In genomic region chr3:51230146-51230835, GRCm38 (mm10) we compare ENCODE assay signal across 14 mouse cellular contexts. TPM values are rescaled to one million over a fixed set of nuclear protein-coding genes. Genes with fewer than 3 reads are reported as not detected.
DNase-seq lines count a peak whose midpoint lies in the region; ATAC-seq and TF ChIP-seq lines count a peak whose summit lies in the region.
"Had no signal": no experiment of that assay in that cellular context is flagged by ENCODE, and none has a peak within 500 bp of the region (broad histone marks: within the 10 kb centered on the region; RNA-seq: fewer than 3 reads in every experiment).

No protein-coding gene starts in this region.

- H3K27ac ChIP-seq in heart, embryonic 13.5 days (replicated peaks): peak overlapping the region; percentile 56
- H3K27ac ChIP-seq in brown adipose tissue, adult 24 weeks (replicated peaks; ENCODE audit: low read depth, low read length): 0 out of 2 replicates have a peak overlapping the region, but pooled peaks have one; percentile 4
- H3K27ac ChIP-seq in liver, adult 2 months (replicated peaks; ENCODE audit: insufficient read depth, low read depth, low read length): peak overlapping the region; percentile 69
- H3K27ac ChIP-seq in small intestine, adult 2 months (ENCODE audit: insufficient read depth, low read depth, low read length): 0 out of 2 replicates have a peak overlapping the region, but pooled peaks have one; percentile 19
- no peak overlapping the region for H3K27ac ChIP-seq in hindbrain, embryonic 12.5 days
- H3K27ac ChIP-seq: limb, embryonic 13.5 days had no signal

- DNase-seq in heart, adult 11 months: no peak
- DNase-seq in liver, adult 2 months (ENCODE audit: extremely low read depth, low read depth, low spot score): no peak
- DNase-seq in kidney, postnatal 25 days: no peak
- DNase-seq in thymus, postnatal 36 days: no peak
- DNase-seq: adrenal gland, adult 2 months; cerebellum, adult 18-20 months; kidney, adult 8-10 months had no signal

- H3K9me3 ChIP-seq in heart, embryonic 13.5 days: no peaks in the 10 kb centered on the region
- H3K9me3 ChIP-seq in hindbrain, embryonic 12.5 days (replicated peaks): no peaks in the 10 kb centered on the region
- H3K9me3 ChIP-seq: hindbrain, embryonic 10.5 days; limb, embryonic 13.5 days had no signal

- H3K36me3 ChIP-seq in heart, embryonic 13.5 days: no peaks in the 10 kb centered on the region
- H3K36me3 ChIP-seq in liver, adult 2 months (ENCODE audit: control insufficient read depth, insufficient read depth, low read length): no peaks in the 10 kb centered on the region
- H3K36me3 ChIP-seq in small intestine, adult 2 months (ENCODE audit: control insufficient read depth, insufficient read depth, low read length): 0 out of 2 replicates have a peak, but pooled peaks cover 4% of the 10 kb centered on the region
- H3K36me3 ChIP-seq in hindbrain, embryonic 12.5 days: no peaks in the 10 kb centered on the region
- H3K36me3 ChIP-seq: hindbrain, embryonic 10.5 days; limb, embryonic 13.5 days had no signal

- H3K79me2 ChIP-seq in liver, adult 2 months (ENCODE audit: control insufficient read depth, insufficient read depth, low read length): peaks cover 34% of the 10 kb centered on the region; the same call in 1 of the 2 replicates

- no peak for TF ChIP-seq POLR2A in liver, adult 2 months (IDR thresholded peaks at IDR 0.05; ENCODE audit: extremely low read depth, insufficient read depth, low read length)
- no peak for TF ChIP-seq POLR2A in small intestine, adult 2 months (IDR thresholded peaks at IDR 0.05; ENCODE audit: low read depth, low read length)

- TF ChIP-seq CTCF in liver, adult 2 months (IDR thresholded peaks at IDR 0.05; ENCODE audit: low read depth, low read length): no peak
- TF ChIP-seq CTCF in small intestine, adult 2 months (IDR thresholded peaks at IDR 0.05; ENCODE audit: extremely low read depth, insufficient read length, insufficient replicate concordance, low read depth, low read length): no peak

- no peaks in the 10 kb centered on the region for H3K27me3 ChIP-seq in heart, embryonic 13.5 days (replicated peaks)
- no peaks in the 10 kb centered on the region for H3K27me3 ChIP-seq in liver, adult 2 months (ENCODE audit: control insufficient read depth, insufficient read depth, low read length)
- no peaks in the 10 kb centered on the region for H3K27me3 ChIP-seq in small intestine, adult 2 months (ENCODE audit: control insufficient read depth, insufficient read depth, low read length)
- H3K27me3 ChIP-seq in hindbrain, embryonic 12.5 days: no peaks in the 10 kb centered on the region
- H3K27me3 ChIP-seq: limb, embryonic 13.5 days; Patski had no signal

- H3K4me3 ChIP-seq in heart, embryonic 13.5 days: no peak overlapping the region
- H3K4me3 ChIP-seq in brown adipose tissue, adult 24 weeks (ENCODE audit: insufficient read depth, low read depth, low read length): no peak overlapping the region
- no peak overlapping the region for H3K4me3 ChIP-seq in liver, adult 2 months (ENCODE audit: insufficient read depth, low read depth, low read length)
- no peak overlapping the region for H3K4me3 ChIP-seq in small intestine, adult 2 months (ENCODE audit: low read depth, low read length)
- H3K4me3 ChIP-seq in hindbrain, embryonic 12.5 days: no peak overlapping the region
- H3K4me3 ChIP-seq: hindbrain, embryonic 10.5 days; limb, embryonic 13.5 days had no signal

- 0 out of 2 replicates have a peak overlapping the region, but pooled peaks have one; percentile 0 for H3K4me2 ChIP-seq in heart, embryonic 13.5 days
- H3K4me2 ChIP-seq in hindbrain, embryonic 12.5 days (replicated peaks): no peak overlapping the region
- H3K4me2 ChIP-seq: limb, embryonic 13.5 days had no signal

- H3K4me1 ChIP-seq in heart, embryonic 13.5 days: peaks cover 82% of the 10 kb centered on the region
- H3K4me1 ChIP-seq in brown adipose tissue, adult 24 weeks (ENCODE audit: control insufficient read depth, insufficient read depth, insufficient read length, low read length): peaks cover 17% of the 10 kb centered on the region
- peaks cover 45% of the 10 kb centered on the region for H3K4me1 ChIP-seq in liver, adult 2 months (ENCODE audit: control insufficient read depth, insufficient read depth, low read length)
- peaks cover 16% of the 10 kb centered on the region; the same call in 1 of the 2 replicates for H3K4me1 ChIP-seq in small intestine, adult 2 months (ENCODE audit: control insufficient read depth, insufficient read depth, insufficient read length, low read length)
- peaks cover 23% of the 10 kb centered on the region for H3K4me1 ChIP-seq in hindbrain, embryonic 12.5 days

- H3K9ac ChIP-seq in heart, embryonic 13.5 days: no peak overlapping the region
- H3K9ac ChIP-seq in liver, adult 2 months (ENCODE audit: low read depth, low read length): no peak overlapping the region
- no peak overlapping the region for H3K9ac ChIP-seq in hindbrain, embryonic 12.5 days
- H3K9ac ChIP-seq: limb, embryonic 13.5 days had no signal

- ATAC-seq in heart, embryonic 13.5 days (ENCODE audit: extremely low read depth, insufficient number of reproducible peaks, low FRiP score, low TSS enrichment): no peak
- no peak for ATAC-seq in hindbrain, embryonic 12.5 days (ENCODE audit: low FRiP score)
- ATAC-seq: Patski had no signal

- WGBS in heart, embryonic 13.5 days: 62% methylated on average over 6 of the region's 6 CpGs
- 74% methylated on average over 6 of the region's 6 CpGs for WGBS in liver, adult 2 months
- WGBS in small intestine, adult 2 months: 86% methylated on average over 6 of the region's 6 CpGs
- WGBS in hindbrain, embryonic 12.5 days: 94% methylated on average over 6 of the region's 6 CpGs

RNA-seq across cellular contexts. Expression of gene Noct, which starts 6.0 kb away (rescaled TPM):
- polyA plus RNA-seq in heart, embryonic 13.5 days (2015; fragmentation: Nextera tagmentation; extraction: Ambion mirVana): 8.5 and 8.6 TPM in 2 replicates
- 16.9 and 38.8 TPM in 2 replicates for polyA plus RNA-seq in brown adipose tissue, adult 24 weeks (2012; ENCODE audit: insufficient read depth, insufficient read length, missing spikeins)
- total RNA-seq in liver, adult 2 months (2014; rRNA removed): 12.0 and 12.1 TPM in 2 replicates
- 9.8 and 12.5 TPM in 2 replicates for polyA plus RNA-seq in liver, adult 2 months (2012; rRNA removed)
- polyA plus RNA-seq in small intestine, adult 2 months (2012; rRNA removed): 19.2 and 56.2 TPM in 2 replicates
- polyA plus RNA-seq in hindbrain, embryonic 12.5 days (2016; fragmentation: Nextera tagmentation; extraction: Ambion mirVana): 18.5 and 19.3 TPM in 2 replicates
